Mouse (Mus musculus): ENCODE measurements around the gene Gpr1.

DNA sequence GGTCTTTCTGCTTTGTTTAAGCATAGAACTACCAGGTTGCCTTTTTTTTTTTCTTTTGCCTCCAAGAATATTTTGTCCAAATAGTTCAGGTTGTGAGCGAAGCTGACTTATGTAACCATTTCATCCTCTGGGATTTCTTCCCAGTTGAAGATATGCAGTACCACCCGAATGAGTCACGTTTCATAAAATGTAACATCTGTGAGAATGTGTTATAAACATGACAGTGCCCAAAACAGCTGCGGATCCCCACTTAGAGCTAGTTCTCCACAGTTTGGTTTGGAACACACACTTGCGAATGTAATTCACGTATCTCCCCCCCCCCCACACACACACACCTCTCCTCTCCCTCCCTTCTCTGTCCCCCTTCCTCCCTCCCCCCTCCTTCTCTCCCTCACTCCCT, 15.0 kb downstream of the Gpr1 start:
- TF ChIP-seq POLR2A (IDR thresholded peaks at IDR 0.05; ENCODE audit: borderline replicate concordance, extremely low read depth, low read depth, low read length) (no peak), CTCF (IDR thresholded peaks at IDR 0.05; ENCODE audit: insufficient read depth, low read length) (no peak)

Data from lung, adult 2 months (tissue).